Mouse (Mus musculus): ENCODE data around the gene Ric8b.

Gene Ric8b

DNA sequence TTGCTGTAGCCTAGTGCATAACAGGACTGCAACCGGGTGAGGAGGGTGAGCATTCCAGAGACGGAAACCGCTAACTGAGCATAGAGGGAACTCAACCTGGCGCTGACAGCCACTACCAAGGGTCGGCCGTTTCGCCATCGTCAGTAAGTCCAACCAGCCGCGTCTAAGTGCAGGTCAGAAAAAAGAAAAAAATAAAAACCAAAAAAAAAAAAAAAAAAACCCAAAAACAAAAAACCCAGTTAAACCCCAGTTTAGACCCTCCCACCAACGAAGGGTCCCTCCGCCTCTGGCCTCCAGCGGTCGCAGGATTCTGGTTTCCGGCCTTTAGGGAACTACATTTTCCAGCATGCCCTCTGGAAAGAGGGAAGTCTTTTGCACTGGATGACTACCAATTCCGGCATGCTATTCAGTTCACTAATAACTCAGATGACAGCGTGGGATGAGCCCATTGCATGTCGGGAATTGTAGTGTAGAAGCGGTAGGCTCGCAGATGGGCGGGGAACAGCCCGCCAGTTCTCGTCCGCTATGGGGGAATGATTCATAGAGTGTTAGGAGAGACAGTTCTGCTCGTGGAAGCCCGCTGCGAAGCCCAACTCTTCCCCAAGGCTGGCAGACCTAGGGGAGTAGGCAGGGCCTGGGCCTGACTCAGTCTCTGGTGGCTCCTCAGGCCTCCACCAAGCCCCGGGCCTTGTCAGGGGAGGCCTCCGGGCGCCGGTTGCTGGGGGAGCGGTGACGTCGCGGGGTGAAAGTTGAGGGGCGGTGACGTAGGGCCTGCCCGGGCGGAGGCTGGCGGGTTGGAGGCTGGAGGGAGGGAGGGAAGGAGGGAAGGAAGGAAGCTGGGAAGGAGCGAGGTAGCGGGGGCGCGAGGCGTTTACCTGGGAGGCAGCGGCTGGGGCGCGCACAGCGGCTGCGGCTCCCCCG, at the start of gene Ric8b:
Ric8b (plus strand) TSS at position 807 of the 921 bp plus-strand sequence.
- DNase-seq (ENCODE audit: low read depth) = peak; percentile 99

- DNase-seq (ENCODE audit: low read depth) = peak; percentile 13
Measured at GRCm38 (mm10) chr10:84871285-84871684, 46.1 kb upstream of the Ric8b start.

- DNase-seq (ENCODE audit: low read depth) = no peak
Measured at GRCm38 (mm10) chr10:84871921-84872320, 45.5 kb upstream of the Ric8b start.

DNA sequence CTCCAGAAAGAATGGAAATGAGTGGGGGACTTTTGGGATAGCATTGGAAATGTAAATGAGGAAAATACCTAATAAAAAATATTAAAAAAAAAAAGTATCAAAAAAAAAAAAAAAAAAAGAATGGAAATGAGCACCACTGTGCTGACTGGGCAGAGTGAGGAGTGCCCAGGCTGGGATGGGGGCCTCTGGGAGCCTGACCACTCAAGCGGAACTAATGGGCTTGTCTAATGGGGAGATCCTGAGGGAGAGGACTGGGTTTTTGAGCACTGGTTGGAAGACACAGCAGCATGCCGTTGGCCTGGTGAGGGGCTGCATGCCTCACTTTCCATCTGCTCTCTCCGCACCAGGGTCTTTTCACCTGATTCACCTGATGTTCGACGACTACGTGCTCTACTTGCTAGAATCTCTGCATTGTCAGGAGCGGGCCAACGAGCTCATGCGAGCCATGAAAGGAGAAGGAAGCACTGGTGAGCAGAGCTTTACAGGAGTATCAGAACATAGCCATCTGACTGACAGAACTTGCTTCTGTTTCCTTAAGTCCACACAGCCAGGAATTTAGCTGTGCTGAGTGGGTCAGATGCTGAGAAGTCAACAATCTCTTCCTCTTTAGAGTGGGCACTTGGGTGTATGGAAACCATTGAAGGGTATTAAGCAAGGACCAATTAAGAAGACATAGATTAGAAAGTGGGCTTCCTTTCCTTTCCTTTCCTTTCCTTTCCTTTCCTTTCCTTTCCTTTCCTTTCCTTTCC, 37.4 kb upstream of the Ric8b start:
- DNase-seq (ENCODE audit: low read depth) = no peak

DNA sequence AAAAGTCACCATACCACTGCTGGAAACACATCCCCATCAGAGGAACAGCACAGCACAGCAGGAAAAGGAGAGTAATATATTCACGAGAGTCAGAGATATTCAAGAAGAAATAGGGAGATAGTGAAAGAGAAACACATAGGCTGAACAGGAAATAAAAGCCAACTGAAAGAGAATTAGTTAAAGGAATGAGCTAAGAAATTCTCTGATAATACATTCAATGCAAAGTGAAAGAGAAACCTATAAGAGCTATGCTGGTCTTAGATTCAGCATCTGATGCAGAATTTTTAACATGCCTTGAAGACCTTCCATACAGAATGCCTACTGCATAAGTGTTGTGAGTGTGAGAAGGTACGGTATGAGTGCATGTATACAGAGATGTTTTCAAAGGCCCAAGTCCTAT, 34.9 kb upstream of the Ric8b start:
- no peak for DNase-seq (ENCODE audit: low read depth)

DNA sequence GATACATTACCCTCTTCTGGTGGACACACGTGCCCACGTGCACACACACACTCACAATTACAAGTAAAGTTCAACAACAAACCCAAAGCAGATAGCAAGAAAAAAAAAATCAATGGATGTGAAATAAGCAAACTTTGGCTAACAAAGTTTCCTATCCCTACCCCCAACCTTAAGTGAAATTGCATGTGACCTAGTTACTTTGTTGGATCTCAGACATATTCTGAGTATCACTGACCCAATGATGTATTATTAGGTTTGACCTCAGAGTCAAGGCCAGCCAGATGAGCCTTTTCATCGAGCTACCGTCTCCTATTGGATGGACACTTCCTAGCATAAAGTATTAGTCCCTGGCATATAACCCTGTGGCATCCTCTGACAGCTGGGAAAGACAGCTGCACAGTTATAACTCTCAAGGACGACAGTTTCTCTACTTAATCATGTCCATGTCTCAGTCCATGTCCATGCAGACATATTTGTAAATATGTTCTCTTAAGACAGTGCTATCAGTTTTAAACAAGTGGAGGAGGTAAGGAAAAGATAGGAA, 32.0 kb upstream of the Ric8b start:
- DNase-seq (ENCODE audit: low read depth) = no peak

DNA sequence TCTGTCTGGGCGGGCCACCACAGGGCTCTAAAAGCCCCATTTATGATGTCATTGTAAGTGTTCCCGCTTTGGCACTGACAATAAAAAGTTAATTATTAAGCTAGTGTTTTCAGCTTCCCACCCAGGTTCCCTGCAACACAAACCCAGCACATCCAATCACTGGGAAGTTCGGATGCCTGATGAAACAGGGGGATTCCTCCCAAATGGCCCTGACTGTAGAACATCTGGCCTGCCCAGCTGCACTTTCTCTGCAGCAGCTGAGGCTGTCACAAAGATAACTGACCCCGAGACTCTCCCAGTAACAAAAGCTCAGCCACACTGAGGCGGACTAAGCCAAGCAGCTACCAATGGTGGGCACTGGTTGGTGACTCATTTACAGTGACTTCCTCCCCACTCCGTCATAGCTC, 31.2 kb upstream of the Ric8b start:
- DNase-seq (ENCODE audit: low read depth) = no peak

DNA sequence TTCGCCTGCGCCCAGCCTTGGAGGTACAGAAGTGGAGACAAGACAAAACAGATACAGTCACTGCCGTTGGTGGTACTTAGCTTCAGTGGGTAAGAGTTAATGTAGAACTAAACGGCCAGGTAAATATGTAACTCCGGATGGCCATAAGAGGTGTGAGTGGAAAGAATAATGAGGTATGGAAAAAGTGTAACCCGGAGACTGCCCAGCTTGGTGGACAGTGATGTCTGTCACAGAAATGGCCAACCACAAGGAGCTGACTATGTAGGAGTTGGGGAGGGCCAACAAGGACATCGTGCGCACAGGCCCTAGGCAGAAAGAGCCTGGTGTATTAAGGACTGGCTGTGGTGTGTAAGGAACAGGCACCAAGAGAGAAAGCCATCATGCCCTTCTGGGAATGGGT, 30.6 kb upstream of the Ric8b start:
- no peak for DNase-seq (ENCODE audit: low read depth)

GRCm38 (mm10) chr10:84889096-84889846, 28.1 kb upstream of the Ric8b start:
- no peak for DNase-seq (ENCODE audit: low read depth)

GRCm38 (mm10) chr10:84895810-84896358, 21.5 kb upstream of the Ric8b start:
- DNase-seq (ENCODE audit: low read depth) = no peak

- DNase-seq (ENCODE audit: low read depth) = no peak
Measured at GRCm38 (mm10) chr10:84896941-84897930, 20.2 kb upstream of the Ric8b start.

- DNase-seq (ENCODE audit: low read depth) = no peak
Measured at GRCm38 (mm10) chr10:84898144-84898979, 19.1 kb upstream of the Ric8b start.

GRCm38 (mm10) chr10:84901676-84902075, 15.7 kb upstream of the Ric8b start:
- no peak for DNase-seq (ENCODE audit: low read depth)

DNA sequence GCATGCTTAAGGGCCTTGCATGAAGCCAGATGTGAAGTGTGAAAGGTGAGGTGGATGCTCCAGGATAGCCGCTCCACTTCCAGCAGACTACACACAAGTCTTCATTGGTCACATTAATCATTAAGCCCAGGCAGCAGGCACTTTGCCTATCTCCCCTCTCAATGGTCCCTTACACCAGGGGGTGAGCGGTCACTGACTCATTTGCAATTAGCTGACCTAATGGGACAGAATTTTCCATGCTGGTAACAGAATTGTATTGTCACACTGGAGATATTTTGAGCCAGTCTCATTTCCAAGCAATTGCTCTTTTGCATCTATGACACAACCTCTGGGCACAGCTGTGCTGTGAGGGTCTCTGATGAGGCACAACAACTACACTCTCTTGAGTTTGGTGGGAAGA, 15.2 kb upstream of the Ric8b start:
- DNase-seq (ENCODE audit: low read depth) = no peak

DNA sequence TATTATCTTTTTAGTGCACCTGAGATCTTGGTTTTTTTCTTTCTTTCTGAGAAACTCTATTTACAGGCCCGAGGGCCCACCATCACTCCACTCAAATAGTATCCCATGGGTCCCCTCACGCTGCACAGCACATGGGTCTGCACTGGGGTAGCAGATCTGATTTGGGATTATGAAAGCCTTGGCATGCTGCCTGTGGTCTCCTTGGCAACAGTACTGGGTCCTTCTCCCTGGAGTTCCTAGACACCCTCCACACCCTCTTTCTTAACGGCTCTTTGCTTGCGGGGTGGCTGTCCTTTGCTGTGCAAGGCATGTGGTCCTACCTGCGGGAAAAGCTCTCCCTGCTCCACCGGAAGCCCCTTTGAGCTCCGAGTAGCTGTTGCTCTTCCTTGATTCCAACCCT, 14.1 kb upstream of the Ric8b start:
- DNase-seq (ENCODE audit: low read depth) = no peak

- no peak for DNase-seq (ENCODE audit: low read depth)
Measured at GRCm38 (mm10) chr10:84903742-84904141, 13.7 kb upstream of the Ric8b start.

DNA sequence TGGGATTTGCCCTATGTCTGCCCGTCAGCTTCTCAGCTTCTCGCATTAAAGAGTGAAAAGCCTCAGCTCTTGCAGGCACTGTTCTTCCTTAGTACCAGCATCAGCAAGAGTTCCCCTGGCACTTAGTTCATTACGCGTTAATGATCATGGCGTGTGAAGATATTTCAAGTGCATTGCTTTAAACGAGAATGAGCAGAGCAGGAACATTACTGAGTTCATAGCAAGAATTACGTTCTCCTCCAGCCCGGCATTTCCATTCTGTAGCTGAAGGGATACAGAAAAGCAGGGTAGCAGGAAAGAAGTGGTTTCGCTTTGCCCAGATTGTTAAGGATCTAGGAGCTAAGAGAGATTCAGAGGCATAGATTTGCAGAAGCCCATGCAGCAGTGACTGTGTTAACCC, 10.5 kb upstream of the Ric8b start:
- DNase-seq (ENCODE audit: low read depth) = no peak

GRCm38 (mm10) chr10:84908006-84908405, 9.4 kb upstream of the Ric8b start:
- no peak for DNase-seq (ENCODE audit: low read depth)

DNA sequence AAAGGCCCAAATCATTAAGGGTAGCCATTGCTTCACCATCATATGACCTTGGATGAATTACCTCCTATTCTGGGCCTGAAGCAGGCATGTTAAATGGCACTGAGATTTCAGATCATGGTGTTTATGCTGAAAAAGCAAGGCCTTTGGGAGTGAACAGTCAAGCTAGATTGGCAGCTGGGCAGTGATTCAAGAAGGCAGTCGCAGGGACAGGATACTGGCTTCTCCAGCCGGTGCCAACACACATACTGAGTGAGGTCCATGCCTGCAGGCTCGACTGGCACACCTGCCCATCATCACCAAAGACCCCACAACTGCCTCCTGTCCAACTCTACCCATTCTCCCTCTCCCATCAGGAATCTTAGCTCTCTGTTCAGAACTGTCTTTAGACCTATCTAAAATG, 8.9 kb upstream of the Ric8b start:
- no peak for DNase-seq (ENCODE audit: low read depth)
